Mouse (Mus musculus): ENCODE results near the gene Nudt16l1.

Gene Nudt16l1

GRCm38 (mm10) chr16:4913783-4914735 lies 24.5 kb upstream of the Nudt16l1 start:
- peak; percentile 88 for DNase-seq (ENCODE audit: extremely low spot score, low spot score)

GRCm38 (mm10) chr16:4915931-4916330 lies 22.6 kb upstream of the Nudt16l1 start:
- no peak for DNase-seq (ENCODE audit: extremely low spot score, low spot score)

GRCm38 (mm10) chr16:4916608-4917007 lies 22.0 kb upstream of the Nudt16l1 start:
- no peak for DNase-seq (ENCODE audit: extremely low spot score, low spot score)

- no peak for DNase-seq (ENCODE audit: extremely low spot score, low spot score)
Measured at GRCm38 (mm10) chr16:4920556-4920955, 18.0 kb upstream of the Nudt16l1 start.

GRCm38 (mm10) chr16:4922481-4922880 lies 16.1 kb upstream of the Nudt16l1 start:
- DNase-seq (ENCODE audit: extremely low spot score, low spot score): no peak

- no peak for DNase-seq (ENCODE audit: extremely low spot score, low spot score)
Measured at GRCm38 (mm10) chr16:4923996-4924395, 14.6 kb upstream of the Nudt16l1 start.

- DNase-seq (ENCODE audit: extremely low spot score, low spot score): no peak
Measured at GRCm38 (mm10) chr16:4927967-4928366, 10.6 kb upstream of the Nudt16l1 start.

GRCm38 (mm10) chr16:4928474-4928873 lies 10.1 kb upstream of the Nudt16l1 start:
- DNase-seq (ENCODE audit: extremely low spot score, low spot score): no peak

GRCm38 (mm10) chr16:4932429-4932828 lies 6.1 kb upstream of the Nudt16l1 start:
- DNase-seq (ENCODE audit: extremely low spot score, low spot score): no peak

GRCm38 (mm10) chr16:4935430-4935829 lies 3.1 kb upstream of the Nudt16l1 start:
- no peak for DNase-seq (ENCODE audit: extremely low spot score, low spot score)

GRCm38 (mm10) chr16:4935931-4936703 lies 2.4 kb upstream of the Nudt16l1 start:
- DNase-seq (ENCODE audit: extremely low spot score, low spot score): no peak

GRCm38 (mm10) chr16:4937351-4938190 lies 990 bp upstream of the Nudt16l1 start:
- no peak for DNase-seq (ENCODE audit: extremely low spot score, low spot score)

GRCm38 (mm10) chr16:4938989-4939388 lies 428 bp downstream of the Nudt16l1 start:
- peak; percentile 95 for DNase-seq (ENCODE audit: extremely low spot score, low spot score)

GRCm38 (mm10) chr16:4939412-4939811 lies 851 bp downstream of the Nudt16l1 start:
- DNase-seq (ENCODE audit: extremely low spot score, low spot score): no peak

GRCm38 (mm10) chr16:4940311-4940850 lies 1.8 kb downstream of the Nudt16l1 start:
- DNase-seq (ENCODE audit: extremely low spot score, low spot score): no peak

- DNase-seq (ENCODE audit: extremely low spot score, low spot score): no peak
Measured at GRCm38 (mm10) chr16:4941016-4941415, 2.5 kb downstream of the Nudt16l1 start.

GRCm38 (mm10) chr16:4942868-4943267 lies 4.3 kb downstream of the Nudt16l1 start:
- DNase-seq (ENCODE audit: extremely low spot score, low spot score): no peak

- no peak for DNase-seq (ENCODE audit: extremely low spot score, low spot score)
Measured at GRCm38 (mm10) chr16:4943431-4943830, 4.9 kb downstream of the Nudt16l1 start.

- no peak for DNase-seq (ENCODE audit: extremely low spot score, low spot score)
Measured at GRCm38 (mm10) chr16:4945415-4945814, 6.9 kb downstream of the Nudt16l1 start.

- DNase-seq (ENCODE audit: extremely low spot score, low spot score): no peak
Measured at GRCm38 (mm10) chr16:4946155-4946554, 7.6 kb downstream of the Nudt16l1 start.

- DNase-seq (ENCODE audit: extremely low spot score, low spot score): no peak
Measured at GRCm38 (mm10) chr16:4947378-4947777, 8.8 kb downstream of the Nudt16l1 start.

Measured in neural tube, embryonic 10.5 days (tissue).